Mouse (Mus musculus) hindbrain, embryonic 10.5 days (tissue): ENCODE results near the gene Rad23b. TPM values are rescaled to one million over a fixed set of nuclear protein-coding genes. Genes with fewer than 3 reads are reported as not detected.

Experiments used
- DNase-seq: peaks from one replicate; pipeline ENCODE4 v3.0.0-alpha.2; 2017; ENCODE audit warnings: low spot score
- H3K27ac ChIP-seq: fragments of 300-500 bp; sonication (generic); 2 replicates; pipeline ENCODE4 v1.5.1; 2016; ENCODE audit warnings: mild to moderate bottlenecking, moderate library complexity
- H3K27me3 ChIP-seq: fragments of 300-500 bp; sonication (generic); 2 replicates; pipeline ENCODE4 v1.6.1; 2016; ENCODE audit warnings: mild to moderate bottlenecking; ENCODE audit not compliant: poor library complexity, insufficient read depth, severe bottlenecking
- H3K36me3 ChIP-seq: fragments of 300-500 bp; sonication (generic); 2 replicates; pipeline ENCODE4 v1.6.1; 2016; ENCODE audit warnings: mild to moderate bottlenecking, moderate library complexity
- H3K4me1 ChIP-seq: fragments of 300-500 bp; sonication (generic); replicated peaks from 2 replicates; pipeline ENCODE4 v1.6.1; 2016; ENCODE audit warnings: mild to moderate bottlenecking
- H3K4me3 ChIP-seq: fragments of 300-500 bp; sonication (generic); 2 replicates; pipeline ENCODE4 v1.5.1; 2016; ENCODE audit warnings: mild to moderate bottlenecking, moderate library complexity
- H3K9me3 ChIP-seq: fragments of 300-500 bp; sonication (generic); 2 replicates; pipeline ENCODE4 v1.6.1; 2016; ENCODE audit warnings: mild to moderate bottlenecking, moderate library complexity
- WGBS: fragments of 180-500 bp; shearing (Covaris S2); methylation state at CpG from one replicate; pipeline ENCODE4 v1.1.7; 2016; 5-methylcytosine and 5-hydroxymethylcytosine counted together
- polyA plus RNA-seq: library from polyadenylated mRNA; unstranded; fragments of >200 nt; fragmentation: Nextera tagmentation; extraction: Ambion mirVana; gene quantifications from 2 replicates; pipeline ENCODE4 v1.2.1, GENCODE M21; 2016

Rad23b gene
- polyA plus RNA-seq, 1 experiment from 2014 or later: 89.5 TPM

DNA sequence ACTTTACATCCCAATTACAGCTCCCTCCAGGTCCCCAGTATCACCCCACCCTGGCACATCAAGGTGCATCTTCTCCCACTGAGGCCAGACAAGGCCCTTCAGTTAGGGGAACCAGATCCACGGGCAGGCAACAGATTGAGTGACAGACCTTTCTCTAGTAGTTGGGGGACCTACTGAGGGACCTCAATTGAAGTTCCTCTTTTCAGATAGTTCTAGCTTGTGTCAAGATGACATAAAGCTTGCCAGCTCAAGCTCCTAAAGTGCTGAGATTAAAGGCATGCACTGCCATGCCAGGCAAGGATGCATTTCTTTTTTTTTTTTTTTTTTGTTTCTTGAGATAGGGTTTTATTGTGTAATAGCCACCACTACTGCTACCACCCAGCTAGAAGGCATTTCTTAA, 16.2 kb downstream of the Rad23b start:
- H3K9me3 ChIP-seq: 0 out of 2 replicates have a peak, but pooled peaks cover 3% of the 10 kb centered on the region
- 68% methylated on average over 1 of the region's 1 CpGs for WGBS
- no peaks in the 10 kb centered on the region for H3K4me1 ChIP-seq
- no peaks in the 10 kb centered on the region for H3K27me3 ChIP-seq
- H3K27ac ChIP-seq: no peak overlapping the region
- H3K36me3 ChIP-seq: peaks cover 64% of the 10 kb centered on the region
- DNase-seq: no peak
- H3K4me3 ChIP-seq: no peak overlapping the region

DNA sequence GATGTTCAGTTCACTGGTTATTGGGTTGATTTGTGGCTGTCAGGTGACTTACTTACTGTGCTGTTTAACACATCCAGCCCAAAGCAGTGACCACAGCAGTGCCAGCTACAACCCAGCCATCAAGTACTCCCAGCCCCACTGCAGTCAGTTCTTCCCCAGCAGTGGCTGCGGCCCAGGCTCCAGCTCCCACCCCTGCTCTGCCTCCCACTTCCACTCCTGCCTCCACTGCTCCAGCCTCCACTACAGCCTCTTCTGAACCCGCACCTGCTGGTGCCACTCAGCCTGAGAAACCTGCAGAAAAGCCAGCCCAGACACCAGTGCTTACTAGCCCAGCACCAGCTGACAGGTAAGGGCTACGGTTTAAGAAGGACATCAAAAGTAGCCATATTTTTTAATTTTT, 20.3 kb downstream of the Rad23b start:
- H3K27ac ChIP-seq: no peak overlapping the region
- no peak for DNase-seq
- no peaks in the 10 kb centered on the region for H3K4me1 ChIP-seq
- no peak overlapping the region for H3K4me3 ChIP-seq
- H3K27me3 ChIP-seq: no peaks in the 10 kb centered on the region
- 96% methylated on average over 3 of the region's 3 CpGs for WGBS
- peaks cover 73% of the 10 kb centered on the region for H3K36me3 ChIP-seq
- H3K9me3 ChIP-seq: no peaks in the 10 kb centered on the region

DNA sequence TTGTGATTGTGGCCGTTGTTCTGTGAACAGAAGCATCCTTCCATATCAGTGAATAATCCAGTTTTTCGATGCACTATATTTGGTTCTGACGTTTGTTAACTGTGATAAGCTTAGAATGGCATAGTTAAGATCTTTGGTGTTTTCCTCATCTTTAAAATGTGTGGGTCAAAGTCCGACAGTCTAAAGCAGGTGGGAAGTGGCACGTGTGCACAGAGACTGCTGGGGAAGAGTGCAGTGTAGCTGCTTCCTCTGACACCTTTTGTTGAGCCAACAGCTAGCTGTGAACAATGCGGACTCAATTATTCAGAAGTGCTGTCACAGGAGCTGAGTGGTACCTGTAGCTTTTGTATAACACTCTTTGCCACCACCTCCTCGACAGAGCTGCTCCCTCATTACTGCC, 21.5 kb downstream of the Rad23b start:
- Histone ChIP-seq H3K4me1 (no peaks in the 10 kb centered on the region), H3K36me3 (peaks cover 77% of the 10 kb centered on the region), H3K4me3 (no peak overlapping the region), H3K27ac (no peak overlapping the region), H3K27me3 (no peaks in the 10 kb centered on the region), H3K9me3 (no peaks in the 10 kb centered on the region)
- no peak for DNase-seq
- WGBS: 89% methylated on average over 7 of the region's 7 CpGs

DNA sequence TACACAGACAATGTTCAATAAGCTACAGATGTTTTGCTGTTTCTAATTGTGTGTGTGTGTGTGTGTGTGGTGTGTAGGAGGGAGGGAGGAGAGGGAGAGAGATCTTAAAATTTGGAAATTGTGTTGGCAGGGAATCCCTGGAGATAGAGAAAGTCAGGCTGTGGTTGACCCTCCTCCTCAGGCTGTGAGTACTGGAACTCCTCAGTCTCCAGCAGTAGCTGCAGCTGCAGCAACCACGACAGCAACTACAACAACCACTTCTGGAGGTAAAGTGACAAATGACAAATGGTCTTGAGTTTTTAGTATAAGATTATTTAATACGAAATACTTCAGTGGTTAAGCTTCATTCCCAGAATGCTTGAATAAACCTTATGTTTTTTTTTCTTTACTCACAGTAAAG, 32.5 kb downstream of the Rad23b start:
- H3K27me3 ChIP-seq: no peaks in the 10 kb centered on the region
- no peak overlapping the region for H3K27ac ChIP-seq
- peaks cover 99% of the 10 kb centered on the region for H3K36me3 ChIP-seq
- H3K4me1 ChIP-seq: no peaks in the 10 kb centered on the region
- no peaks in the 10 kb centered on the region for H3K9me3 ChIP-seq
- no peak overlapping the region for H3K4me3 ChIP-seq
- no peak for DNase-seq
- WGBS: 92% methylated on average over 2 of the region's 2 CpGs

DNA sequence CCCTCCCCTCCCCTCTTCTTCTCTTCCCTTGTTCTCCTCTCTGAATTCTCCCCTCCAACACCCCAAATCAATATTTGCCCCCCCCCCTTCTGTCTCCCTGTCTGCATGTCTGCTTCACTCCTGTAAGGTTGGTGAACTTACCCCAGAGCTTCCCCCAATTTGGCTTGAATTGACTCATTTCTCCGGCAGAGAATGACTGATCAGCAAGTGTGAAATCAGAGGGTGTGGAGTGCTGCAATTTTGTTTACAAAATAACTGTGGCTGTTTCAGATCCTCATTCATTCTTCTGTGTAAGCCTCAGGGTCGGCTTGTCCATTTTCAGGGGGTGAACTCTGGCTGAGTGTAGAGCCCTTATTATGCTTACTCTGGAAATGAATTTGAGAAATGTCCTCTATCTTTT, 36.9 kb downstream of the Rad23b start:
- 87% methylated on average over 2 of the region's 2 CpGs for WGBS
- Histone ChIP-seq H3K27me3 (no peaks in the 10 kb centered on the region), H3K27ac (no peak overlapping the region), H3K4me1 (no peaks in the 10 kb centered on the region), H3K36me3 (peaks cover 84% of the 10 kb centered on the region), H3K9me3 (no peaks in the 10 kb centered on the region), H3K4me3 (no peak overlapping the region)
- no peak for DNase-seq

DNA sequence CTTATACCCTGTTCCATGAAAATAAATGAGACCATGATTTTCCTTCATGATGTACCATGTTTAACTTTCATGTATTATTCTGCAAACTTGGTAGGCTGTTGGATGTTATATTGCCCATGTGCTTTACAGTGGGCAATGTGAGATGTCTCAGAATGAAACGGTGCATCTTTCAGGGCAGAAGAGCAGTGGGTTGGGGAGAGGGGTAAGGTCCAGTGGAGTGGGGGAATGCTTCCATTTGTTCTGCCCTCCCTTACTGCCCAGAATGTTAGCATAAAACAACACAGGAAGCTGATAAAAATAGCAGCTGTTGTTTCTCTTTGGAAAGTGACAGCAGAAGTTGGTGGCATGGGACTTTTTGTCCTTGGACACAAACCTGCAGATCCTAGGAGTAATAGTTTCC, 41.6 kb downstream of the Rad23b start:
- H3K27ac ChIP-seq: no peak overlapping the region
- H3K36me3 ChIP-seq: peaks cover 48% of the 10 kb centered on the region
- no peaks in the 10 kb centered on the region for H3K9me3 ChIP-seq
- WGBS: 94% methylated on average over 1 of the region's 1 CpGs
- no peak overlapping the region for H3K4me3 ChIP-seq
- DNase-seq: no peak
- no peaks in the 10 kb centered on the region for H3K27me3 ChIP-seq
- no peaks in the 10 kb centered on the region for H3K4me1 ChIP-seq

DNA sequence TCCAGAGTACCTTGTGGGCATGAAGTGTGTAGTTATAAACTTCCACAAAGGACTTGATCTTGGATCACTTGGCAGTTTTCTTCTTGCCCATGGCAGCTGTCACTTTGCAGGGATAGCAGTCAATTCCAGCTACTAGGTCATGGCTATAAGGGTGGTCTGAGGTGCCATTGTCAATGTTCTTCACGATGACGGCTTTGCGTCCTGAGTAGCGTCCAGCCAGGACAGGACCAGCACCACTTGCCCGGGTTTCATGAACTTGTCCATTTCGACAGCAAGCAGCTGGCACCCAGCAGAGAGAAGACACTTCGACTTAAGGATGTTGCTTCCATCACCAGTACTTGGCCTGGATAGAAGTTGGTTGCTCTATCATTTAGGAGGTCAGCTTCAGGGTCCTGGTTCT, 42.6 kb downstream of the Rad23b start:
- Histone ChIP-seq H3K27ac (no peak overlapping the region), H3K36me3 (peaks cover 40% of the 10 kb centered on the region), H3K4me1 (no peaks in the 10 kb centered on the region), H3K27me3 (no peaks in the 10 kb centered on the region), H3K9me3 (no peaks in the 10 kb centered on the region), H3K4me3 (no peak overlapping the region)
- 90% methylated on average over 7 of the region's 7 CpGs for WGBS
- no peak for DNase-seq

DNA sequence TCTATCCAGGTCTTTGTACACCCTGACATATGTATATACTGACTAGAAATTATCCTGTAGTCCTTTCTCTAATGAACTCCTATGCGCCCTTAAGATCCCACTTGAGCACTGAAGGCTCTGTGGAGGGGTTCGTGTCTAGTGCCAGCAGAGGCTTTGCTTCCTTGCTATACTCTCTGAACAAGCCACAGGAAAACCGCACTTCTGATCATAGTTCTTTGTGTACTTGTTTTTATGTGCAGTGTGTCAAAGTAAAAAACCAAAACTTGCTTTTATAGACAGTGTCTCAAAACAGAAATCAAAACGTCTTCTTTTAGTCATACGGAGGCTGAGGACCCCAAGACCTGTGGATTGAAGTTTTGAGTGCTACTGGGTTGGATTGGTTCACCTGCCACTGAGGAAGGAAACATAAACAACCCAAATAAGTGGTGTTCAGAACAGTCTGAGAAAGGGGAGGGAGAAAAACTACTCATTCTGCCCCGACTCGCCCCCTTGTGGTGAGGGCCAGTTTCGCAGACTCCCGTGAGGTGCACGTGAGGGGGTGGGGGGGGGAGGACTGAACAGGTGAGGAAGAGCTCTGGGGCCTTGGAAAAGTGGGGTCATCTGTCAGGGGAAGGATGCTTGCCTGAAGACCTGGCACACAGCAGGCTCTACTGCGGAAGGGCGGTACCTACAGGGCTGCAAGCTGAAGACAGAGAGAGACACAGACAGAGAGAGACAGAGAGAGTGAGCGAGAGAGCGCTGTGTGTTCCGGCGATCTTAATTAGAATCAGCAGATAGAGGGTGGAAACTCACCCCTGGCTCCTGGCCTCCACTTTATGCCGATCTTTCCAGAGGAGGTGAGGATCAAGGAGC, 48.3 kb downstream of the Rad23b start:
- Histone ChIP-seq H3K27ac (no peak overlapping the region; the same call in 1 of the 2 replicates), H3K27me3 (no peaks in the 10 kb centered on the region), H3K4me1 (peaks cover 5% of the 10 kb centered on the region), H3K36me3 (no peaks in the 10 kb centered on the region), H3K4me3 (no peak overlapping the region), H3K9me3 (peaks cover 8% of the 10 kb centered on the region)
- no peak for DNase-seq
- WGBS: 44% methylated on average over 17 of the region's 17 CpGs

DNA sequence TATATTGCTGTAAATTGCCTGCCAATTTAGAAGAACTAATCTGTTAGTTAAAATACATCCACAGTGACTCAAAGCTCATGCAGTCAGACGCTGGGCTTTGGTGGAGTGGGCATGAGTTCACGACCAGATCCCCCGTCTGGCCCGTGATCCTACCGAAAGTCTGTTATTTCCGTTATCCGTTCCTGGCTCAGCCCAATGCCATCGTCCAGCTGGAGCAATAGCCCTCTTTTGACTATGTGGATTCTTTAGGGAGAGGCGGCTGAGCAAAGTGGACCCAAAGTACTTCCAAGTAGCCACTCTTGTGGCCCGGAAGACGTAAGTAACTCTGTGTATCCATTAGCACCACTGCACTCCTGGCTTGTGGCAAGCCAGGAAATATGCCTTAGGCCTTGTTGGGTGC, 49.1 kb downstream of the Rad23b start:
- Histone ChIP-seq H3K4me1 (peaks cover 5% of the 10 kb centered on the region), H3K9me3 (peaks cover 8% of the 10 kb centered on the region), H3K27me3 (no peaks in the 10 kb centered on the region), H3K36me3 (no peaks in the 10 kb centered on the region), H3K4me3 (no peak overlapping the region), H3K27ac (no peak overlapping the region)
- no peak for DNase-seq
- WGBS: 90% methylated on average over 11 of the region's 11 CpGs

DNA sequence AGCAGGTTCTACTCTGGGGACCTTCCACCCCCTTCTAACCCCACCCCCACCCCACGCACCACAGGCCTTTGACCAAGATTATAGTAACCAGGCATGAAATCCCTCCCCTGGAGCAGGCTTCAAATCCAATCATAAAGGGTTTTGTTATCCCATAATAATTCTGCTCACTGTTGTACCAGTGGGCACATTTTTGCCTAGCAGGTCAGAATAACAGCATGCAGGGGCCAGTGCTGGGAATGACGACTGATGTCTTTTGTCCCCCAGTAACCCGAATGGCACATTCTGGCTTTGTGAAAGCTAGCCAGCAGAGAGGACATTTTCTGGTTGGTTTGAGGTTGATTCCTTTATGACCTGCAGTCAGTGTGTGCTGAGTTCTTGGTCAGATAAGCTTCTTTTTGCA, 55.5 kb downstream of the Rad23b start:
- H3K4me3 ChIP-seq: no peak overlapping the region
- no peak for DNase-seq
- no peak overlapping the region for H3K27ac ChIP-seq
- 49% methylated on average over 3 of the region's 3 CpGs for WGBS
- H3K9me3 ChIP-seq: peaks cover 8% of the 10 kb centered on the region
- H3K27me3 ChIP-seq: no peaks in the 10 kb centered on the region
- peaks cover 3% of the 10 kb centered on the region; the same call in 1 of the 2 replicates for H3K4me1 ChIP-seq
- H3K36me3 ChIP-seq: no peaks in the 10 kb centered on the region

DNA sequence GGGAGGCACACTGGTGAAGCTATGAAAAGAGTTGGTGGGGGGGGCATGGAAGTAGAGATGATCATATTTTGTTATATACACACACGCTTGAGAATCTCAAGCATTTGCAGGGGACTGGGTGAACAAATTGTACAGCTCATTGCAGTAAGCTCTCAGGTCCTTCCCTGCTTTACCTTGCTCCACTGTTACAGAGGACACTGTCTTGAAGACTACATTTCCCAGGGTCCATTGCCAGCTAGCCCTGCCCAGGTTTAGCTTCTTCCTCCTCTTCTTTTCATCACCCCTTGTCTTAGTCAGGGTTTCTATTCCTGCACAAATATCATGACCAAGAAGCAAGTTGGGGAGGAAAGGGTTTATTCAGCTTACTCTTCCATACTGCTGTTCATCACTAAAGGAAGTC, 56.7 kb downstream of the Rad23b start:
- WGBS: 100% methylated on average over 1 of the region's 1 CpGs
- Histone ChIP-seq H3K4me3 (no peak overlapping the region), H3K36me3 (no peaks in the 10 kb centered on the region), H3K4me1 (peaks cover 3% of the 10 kb centered on the region; the same call in 1 of the 2 replicates), H3K27ac (no peak overlapping the region), H3K27me3 (no peaks in the 10 kb centered on the region), H3K9me3 (peaks cover 4% of the 10 kb centered on the region)
- no peak for DNase-seq

DNA sequence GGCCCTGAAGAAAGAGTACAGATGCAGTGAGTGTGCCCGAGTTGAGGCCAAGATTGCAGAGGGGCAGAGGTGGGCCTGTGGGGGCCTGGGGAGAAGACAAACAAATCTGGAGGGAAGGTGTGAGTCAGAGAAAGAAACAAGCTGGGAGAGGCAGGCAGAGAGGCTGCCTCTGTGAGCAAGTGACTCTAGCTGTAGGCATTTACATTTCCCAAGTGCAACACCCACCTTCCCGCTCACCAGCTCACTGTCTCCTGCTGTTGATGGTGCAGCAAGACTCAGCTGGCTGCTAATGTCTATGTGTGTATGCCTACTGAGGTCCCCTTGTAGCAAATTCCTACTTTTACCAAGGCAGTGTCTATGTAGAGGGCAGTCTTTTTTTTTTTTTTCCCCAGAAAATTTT, 58.2 kb downstream of the Rad23b start:
- Histone ChIP-seq H3K27me3 (no peaks in the 10 kb centered on the region), H3K27ac (no peak overlapping the region), H3K36me3 (no peaks in the 10 kb centered on the region), H3K4me1 (peaks cover 3% of the 10 kb centered on the region; the same call in 1 of the 2 replicates), H3K4me3 (no peak overlapping the region), H3K9me3 (no peaks in the 10 kb centered on the region)
- WGBS: 64% methylated on average over 2 of the region's 2 CpGs
- no peak for DNase-seq

DNA sequence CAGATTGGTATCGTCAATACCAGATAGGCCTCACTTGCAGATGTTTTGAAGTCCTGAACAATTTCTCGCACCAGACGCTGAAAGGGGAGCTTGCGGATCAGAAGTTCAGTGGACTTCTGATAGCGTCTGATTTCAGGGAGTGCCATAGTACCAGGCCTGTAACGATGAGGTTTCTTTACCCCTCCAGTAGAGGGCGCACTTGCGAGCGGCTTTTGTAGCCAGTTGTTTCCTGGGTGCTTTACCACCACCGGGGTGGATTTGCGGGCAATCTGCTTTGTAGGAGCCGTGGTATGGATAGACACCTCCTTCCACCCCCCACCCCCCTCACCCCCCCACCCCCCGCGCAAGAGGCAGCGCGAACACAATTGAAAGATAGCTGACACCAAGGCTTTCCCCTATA, 59.2 kb downstream of the Rad23b start:
- H3K27ac ChIP-seq: no peak overlapping the region
- no peaks in the 10 kb centered on the region for H3K9me3 ChIP-seq
- WGBS: 95% methylated on average over 16 of the region's 16 CpGs
- no peaks in the 10 kb centered on the region for H3K36me3 ChIP-seq
- no peak for DNase-seq
- no peak overlapping the region for H3K4me3 ChIP-seq
- H3K4me1 ChIP-seq: peaks cover 3% of the 10 kb centered on the region; the same call in 1 of the 2 replicates
- no peaks in the 10 kb centered on the region for H3K27me3 ChIP-seq
